Mouse (Mus musculus): ENCODE results near the gene Obsl1. TPM values are rescaled to one million over a fixed set of nuclear protein-coding genes. Genes with fewer than 3 reads are reported as not detected.

Obsl1 gene
- polyA plus RNA-seq, 1 experiment from 2014 or later: 25.8 TPM

DNA sequence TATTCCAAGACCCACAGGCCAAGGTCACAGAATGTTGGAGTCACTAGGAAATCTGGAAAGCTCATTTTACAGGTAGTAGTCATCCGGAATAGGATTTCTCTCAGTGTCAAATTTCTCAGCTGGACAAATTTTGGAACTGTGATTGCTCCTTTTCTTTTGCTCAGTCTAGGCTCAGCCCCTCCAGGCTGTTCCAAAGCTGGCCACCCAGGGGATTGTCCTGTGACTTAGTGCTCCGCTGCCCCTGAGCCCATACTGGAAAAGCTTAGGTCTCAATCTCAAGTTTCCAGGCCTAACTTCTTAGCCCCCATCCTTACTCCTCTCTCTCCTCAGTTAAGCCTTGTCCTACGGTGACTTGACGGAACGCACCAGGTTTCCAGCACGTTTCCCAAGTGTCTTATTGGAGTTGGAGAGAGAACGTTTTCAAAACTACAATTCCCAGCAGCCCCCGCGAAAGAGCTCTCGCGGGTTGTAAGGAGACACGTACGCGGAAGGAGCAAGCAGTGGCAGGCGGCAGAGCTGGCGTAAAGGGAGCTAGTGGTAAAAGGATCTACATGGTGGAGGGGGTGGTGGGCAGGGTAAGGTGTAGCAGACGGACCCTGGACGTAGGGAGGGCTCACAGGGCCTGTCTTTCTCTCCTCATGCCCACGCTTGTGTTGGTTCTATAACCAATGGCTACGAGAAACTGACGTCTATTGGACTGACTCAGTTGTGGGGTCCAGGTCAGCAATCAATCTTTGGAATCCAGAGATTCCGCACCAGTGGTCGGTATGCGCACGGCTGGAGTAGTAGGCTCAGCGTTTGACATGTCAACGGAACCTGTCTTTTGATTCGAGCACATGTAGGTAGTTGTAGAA lies 70.5 kb downstream of the Obsl1 start, which contains the start of gene Gmppa:
TSS of gene Gmppa (plus strand) at position 456 of the 854 bp plus-strand sequence.
- no peaks in the 10 kb centered on the region for H3K9me3 ChIP-seq (ENCODE audit: low read length)
- TF ChIP-seq EP300 (IDR thresholded peaks at IDR 0.05) (no peak), CTCF (IDR thresholded peaks at IDR 0.05) (no peak)
- 5% methylated on average over 28 of the region's 28 CpGs for WGBS
- ATAC-seq: peak; percentile 92
- peak within 1 kb of the TSS; percentile 64 for H3K4me3 ChIP-seq (ENCODE audit: low read depth, low read length)
- peak within 1 kb of the TSS; percentile 67 for H3K9ac ChIP-seq (replicated peaks; ENCODE audit: low read depth)
- DNase-seq (ENCODE audit: low spot score): peak; percentile 93
- peak within 1 kb of the TSS; percentile 74 for H3K4me2 ChIP-seq (replicated peaks; ENCODE audit: low read depth, low read length)
- peaks cover 6% of the 10 kb centered on the region for H3K36me3 ChIP-seq (ENCODE audit: insufficient read depth, low read length)
- H3K4me1 ChIP-seq (ENCODE audit: insufficient read depth, low read depth, low read length): peaks cover 9% of the 10 kb centered on the region; the same call in 1 of the 2 replicates
- H3K27me3 ChIP-seq (replicated peaks; ENCODE audit: insufficient read depth, low read length): no peaks in the 10 kb centered on the region
- peak within 1 kb of the TSS; percentile 61 for H3K27ac ChIP-seq (ENCODE audit: low read length)

Other genes starting within 250 kb of the Obsl1 start
- 0.90 and 0.92 TPM in 2 replicates for gene Ptprn, start 241.9 kb downstream of the Obsl1 start, polyA plus RNA-seq (2015; fragmentation: Nextera tagmentation; extraction: Ambion mirVana)
- 1.5 and 1.8 TPM in 2 replicates for gene Resp18, start 228.0 kb downstream of the Obsl1 start, polyA plus RNA-seq (2015; fragmentation: Nextera tagmentation; extraction: Ambion mirVana)
- gene Dnpep, start 188.5 kb downstream of the Obsl1 start, polyA plus RNA-seq (2015; fragmentation: Nextera tagmentation; extraction: Ambion mirVana): 109 TPM in 2 replicates
- 59.4 and 67.3 TPM in 2 replicates for gene Des, start 146.1 kb downstream of the Obsl1 start, polyA plus RNA-seq (2015; fragmentation: Nextera tagmentation; extraction: Ambion mirVana)
- 15.4 and 16.4 TPM in 2 replicates for gene Speg, start 131.2 kb downstream of the Obsl1 start, polyA plus RNA-seq (2015; fragmentation: Nextera tagmentation; extraction: Ambion mirVana)
- 58.4 and 58.9 TPM in 2 replicates for gene Gmppa, start 70.5 kb downstream of the Obsl1 start, polyA plus RNA-seq (2015; fragmentation: Nextera tagmentation; extraction: Ambion mirVana)
- gene Asic4, start 56.0 kb downstream of the Obsl1 start, polyA plus RNA-seq (2015; fragmentation: Nextera tagmentation; extraction: Ambion mirVana): not detected in 2 replicates
- gene Chpf, start 27.1 kb downstream of the Obsl1 start, polyA plus RNA-seq (2015; fragmentation: Nextera tagmentation; extraction: Ambion mirVana): 31.2 and 31.6 TPM in 2 replicates
- 1.1 and 1.3 TPM in 2 replicates for gene Tmem198, start 26.9 kb downstream of the Obsl1 start, polyA plus RNA-seq (2015; fragmentation: Nextera tagmentation; extraction: Ambion mirVana)
- gene Inha, start 625 bp upstream of the Obsl1 start, polyA plus RNA-seq (2015; fragmentation: Nextera tagmentation; extraction: Ambion mirVana): 3.7 and 3.8 TPM in 2 replicates
- gene Stk11ip, start 15.1 kb upstream of the Obsl1 start, polyA plus RNA-seq (2015; fragmentation: Nextera tagmentation; extraction: Ambion mirVana): 12.7 and 13.2 TPM in 2 replicates
- 8.0 and 10.4 TPM in 2 replicates for gene Slc4a3, start 39.8 kb upstream of the Obsl1 start, polyA plus RNA-seq (2015; fragmentation: Nextera tagmentation; extraction: Ambion mirVana)

Measured in lung, postnatal 0 days (tissue).